Mouse (Mus musculus) forebrain, embryonic 11.5 days (tissue): Measurements from ENCODE around the gene Gp1bb. TPM values are rescaled to one million over a fixed set of nuclear protein-coding genes. Genes with fewer than 3 reads are reported as not detected.

Experiments used
- ATAC-seq: fragments of 200-750 bp; cut with Nextera tagmentation; replicated peaks from 2 replicates; pipeline ENCODE4 v1.8.0; 2017; ENCODE audit warnings: moderate TSS enrichment; ENCODE audit not compliant: low FRiP score
- DNase-seq: peaks from one replicate; pipeline ENCODE4 v3.0.0-alpha.2; 2017; ENCODE audit warnings: low spot score
- H3K27ac ChIP-seq: fragments of 300-500 bp; sonication (generic); 2 replicates; pipeline ENCODE4 v1.5.1; 2014; ENCODE audit warnings: low read depth, low read length
- H3K27me3 ChIP-seq: fragments of 300-500 bp; sonication (generic); 2 replicates; pipeline ENCODE4 v1.6.1; 2014; ENCODE audit warnings: mild to moderate bottlenecking, low read length, mixed read lengths; ENCODE audit not compliant: control insufficient read depth, insufficient read depth
- H3K36me3 ChIP-seq: fragments of 300-500 bp; sonication (generic); 2 replicates; pipeline ENCODE4 v1.6.1; 2014; ENCODE audit warnings: mild to moderate bottlenecking, low read length, moderate library complexity, mixed read lengths; ENCODE audit not compliant: control insufficient read depth, insufficient read depth
- H3K4me1 ChIP-seq: fragments of 300-500 bp; sonication (generic); replicated peaks from 2 replicates; pipeline ENCODE4 v1.6.1; 2014; ENCODE audit warnings: low read length, mixed read lengths; ENCODE audit not compliant: control insufficient read depth, insufficient read depth
- H3K4me2 ChIP-seq: fragments of 300-500 bp; sonication (generic); 2 replicates; pipeline ENCODE4 v1.6.1; 2014; ENCODE audit warnings: low read depth, mild to moderate bottlenecking, low read length, moderate library complexity, mixed read lengths; ENCODE audit not compliant: severe bottlenecking
- H3K4me3 ChIP-seq: fragments of 300-500 bp; sonication (generic); 2 replicates; pipeline ENCODE4 v1.5.1; 2014; ENCODE audit warnings: low read depth, low read length
- H3K9ac ChIP-seq: fragments of 300-500 bp; sonication (generic); 2 replicates; pipeline ENCODE4 v1.6.1; 2014; ENCODE audit warnings: low read length
- H3K9me3 ChIP-seq: fragments of 300-500 bp; sonication (generic); 2 replicates; pipeline ENCODE4 v1.6.1; 2016; ENCODE audit warnings: low read length, mixed read lengths; ENCODE audit not compliant: control insufficient read depth
- WGBS: fragments of 180-500 bp; shearing (Covaris S2); extraction: QIAGEN DNeasy Blood & Tissue Kit; methylation state at CpG from one replicate; pipeline ENCODE4 v1.1.7; 2014; 5-methylcytosine and 5-hydroxymethylcytosine counted together
- polyA plus RNA-seq: library from polyadenylated mRNA; unstranded; fragments of >200 nt; fragmentation: Nextera tagmentation; extraction: Ambion mirVana; gene quantifications from 2 replicates; pipeline ENCODE4 v1.2.1, GENCODE M21; 2014

Gp1bb gene
- polyA plus RNA-seq, 1 experiment from 2014 or later, result 5.3 TPM

- H3K4me3 ChIP-seq, result no peak overlapping the region
- no peak overlapping the region for H3K27ac ChIP-seq
- no peaks in the 10 kb centered on the region for H3K36me3 ChIP-seq
- DNase-seq, result no peak
- H3K9ac ChIP-seq, result no peak overlapping the region
- H3K27me3 ChIP-seq, result peaks cover 3% of the 10 kb centered on the region; the same call in 1 of the 2 replicates
- 0 out of 2 replicates have a peak, but pooled peaks cover 2% of the 10 kb centered on the region for H3K4me1 ChIP-seq
- no peaks in the 10 kb centered on the region for H3K9me3 ChIP-seq
- ATAC-seq, result no peak
- no peak overlapping the region for H3K4me2 ChIP-seq
- WGBS, result 68% methylated on average over 8 of the region's 8 CpGs
Observed at GRCm38 (mm10) chr16:18574196-18574595, 48.0 kb downstream of the Gp1bb start.

Other genes starting within 250 kb of the Gp1bb start
- 24.8 and 26.7 TPM in 2 replicates for gene Txnrd2, start 196.0 kb downstream of the Gp1bb start, polyA plus RNA-seq
- 53.6 and 55.2 TPM in 2 replicates for gene Comt, start 195.6 kb downstream of the Gp1bb start, polyA plus RNA-seq
- gene Gnb1l, start 123.7 kb downstream of the Gp1bb start, polyA plus RNA-seq, result 14.9 and 17.7 TPM in 2 replicates
- 2.6 and 3.8 TPM in 2 replicates for gene Rtl10, start 123.5 kb downstream of the Gp1bb start, polyA plus RNA-seq
- gene Tbx1, start 31.7 kb downstream of the Gp1bb start, polyA plus RNA-seq, result 0.83 and 1.3 TPM in 2 replicates
- gene Gm49601, start 4.0 kb upstream of the Gp1bb start, polyA plus RNA-seq, result 2.8 and 3.4 TPM in 2 replicates
- 44.2 and 48.2 TPM in 2 replicates for gene Sept5, start 7.6 kb upstream of the Gp1bb start, polyA plus RNA-seq
- 21.1 and 25.8 TPM in 2 replicates for gene Cldn5, start 154.4 kb upstream of the Gp1bb start, polyA plus RNA-seq
- 87.5 and 102 TPM in 2 replicates for gene Ufd1, start 189.4 kb upstream of the Gp1bb start, polyA plus RNA-seq
- 75.8 and 82.0 TPM in 2 replicates for gene Cdc45, start 189.6 kb upstream of the Gp1bb start, polyA plus RNA-seq
- 23.9 and 28.2 TPM in 2 replicates for gene 2510002D24Rik, start 214.2 kb upstream of the Gp1bb start, polyA plus RNA-seq
- not detected in 2 replicates for gene Gm28539, start 214.2 kb upstream of the Gp1bb start, polyA plus RNA-seq